Mouse (Mus musculus) c-Kit-negative CD71-positive TER-119-positive erythroid progenitor cells, embryonic 14.5 days (primary cell): ENCODE results near the gene Hapln4.

Experiments used
- DNase-seq: peaks from one replicate; pipeline ENCODE4 v3.0.0-alpha.2; 2013; ENCODE audit warnings: low read depth, low spot score

Gene Hapln4

DNA sequence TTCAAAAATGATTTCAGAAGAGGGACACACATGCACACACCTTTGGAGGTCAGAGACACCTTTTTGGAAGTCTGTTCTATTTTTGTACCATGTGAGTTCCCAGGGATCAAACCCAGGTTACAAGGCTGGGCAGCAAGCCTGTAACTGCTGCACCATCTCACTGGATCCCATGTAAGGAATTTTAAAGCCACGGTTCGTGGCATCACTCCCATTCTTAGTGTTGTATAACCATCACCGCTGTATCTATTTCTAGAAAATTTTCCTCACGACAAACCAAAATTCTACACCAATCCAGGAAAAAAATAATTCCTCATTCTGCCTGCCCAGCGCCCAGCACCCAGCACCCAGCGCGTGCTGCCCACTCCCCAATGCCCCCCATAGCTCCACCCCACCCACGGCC, 16.0 kb downstream of the Hapln4 start:
- DNase-seq = no peak

DNA sequence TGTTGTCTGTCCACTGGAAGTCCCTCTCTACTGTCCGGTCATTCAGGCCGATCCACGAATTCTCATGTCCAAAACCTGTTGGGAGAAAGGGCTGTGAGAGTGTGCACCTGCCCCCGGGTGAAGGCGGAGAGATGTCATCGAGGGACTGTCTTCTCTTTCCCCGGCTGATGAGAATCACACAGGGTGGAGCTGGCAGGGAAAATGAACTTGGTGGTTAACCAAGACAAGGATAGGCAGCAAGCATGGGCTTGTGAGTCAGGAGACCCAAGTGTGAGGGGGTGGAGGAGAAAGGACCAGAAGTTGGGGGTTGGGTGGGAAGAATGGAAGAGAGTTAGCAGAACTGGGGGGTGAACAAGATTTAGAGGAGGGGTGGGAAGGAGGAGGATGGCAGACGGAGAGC, 17.0 kb downstream of the Hapln4 start:
- DNase-seq = no peak

DNA sequence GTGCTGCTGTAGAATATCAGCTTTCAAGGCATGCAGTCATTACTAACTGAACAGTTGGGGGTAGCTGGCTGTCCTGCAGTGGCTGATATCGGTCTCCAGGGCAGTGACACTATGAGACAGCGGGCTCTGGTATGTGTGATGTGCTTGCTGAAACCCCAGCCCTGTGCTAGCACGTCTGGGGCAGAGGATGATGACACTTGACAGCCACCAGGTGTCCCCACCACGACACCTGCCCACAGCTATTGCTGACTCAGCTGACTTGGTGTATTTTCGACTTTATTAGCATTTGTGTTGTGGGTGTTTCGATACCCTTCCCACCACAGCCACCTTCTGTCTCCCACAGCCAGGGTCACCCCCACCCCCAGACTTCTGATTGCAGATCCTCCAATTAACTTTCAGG, 21.2 kb downstream of the Hapln4 start:
- DNase-seq = no peak

DNA sequence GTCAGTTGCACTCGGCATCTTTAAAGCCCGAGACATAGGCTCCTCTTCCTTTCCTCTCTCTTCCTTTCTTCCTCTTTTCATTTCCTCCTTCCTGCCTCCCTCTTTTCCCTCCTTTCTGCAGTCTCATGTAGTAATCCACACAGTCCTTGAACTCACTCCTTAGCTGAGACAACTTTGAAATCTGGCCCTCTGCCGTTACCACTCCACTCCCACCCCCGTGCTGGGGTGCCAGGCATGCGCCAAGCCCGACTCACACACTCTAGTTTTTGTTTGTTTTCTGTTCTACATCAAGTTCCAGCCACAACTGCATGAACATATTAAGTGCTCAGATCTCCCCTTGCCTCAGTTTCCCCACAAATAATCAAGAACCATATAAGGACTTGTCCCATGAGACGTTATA, 21.7 kb downstream of the Hapln4 start:
- no peak for DNase-seq

DNA sequence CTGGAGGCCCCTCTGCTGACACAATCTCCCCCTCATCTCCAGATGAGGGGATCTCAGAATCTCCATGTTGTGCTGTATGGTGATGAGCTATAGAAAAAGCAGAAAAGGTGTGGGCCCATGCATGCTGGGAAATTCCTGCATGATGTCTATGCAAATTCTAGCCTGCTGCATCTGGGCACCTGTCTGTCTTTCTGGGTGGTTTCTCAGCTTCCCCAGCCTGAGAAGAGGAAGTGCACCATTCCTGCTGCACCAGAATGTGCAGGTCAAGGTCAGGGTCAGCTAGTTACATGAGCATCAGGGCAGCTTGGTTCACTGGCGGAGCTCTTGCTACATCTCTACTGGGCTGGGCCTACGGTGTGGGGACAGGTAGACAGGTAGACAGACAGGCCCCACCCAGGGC, 27.2 kb downstream of the Hapln4 start:
- no peak for DNase-seq

DNA sequence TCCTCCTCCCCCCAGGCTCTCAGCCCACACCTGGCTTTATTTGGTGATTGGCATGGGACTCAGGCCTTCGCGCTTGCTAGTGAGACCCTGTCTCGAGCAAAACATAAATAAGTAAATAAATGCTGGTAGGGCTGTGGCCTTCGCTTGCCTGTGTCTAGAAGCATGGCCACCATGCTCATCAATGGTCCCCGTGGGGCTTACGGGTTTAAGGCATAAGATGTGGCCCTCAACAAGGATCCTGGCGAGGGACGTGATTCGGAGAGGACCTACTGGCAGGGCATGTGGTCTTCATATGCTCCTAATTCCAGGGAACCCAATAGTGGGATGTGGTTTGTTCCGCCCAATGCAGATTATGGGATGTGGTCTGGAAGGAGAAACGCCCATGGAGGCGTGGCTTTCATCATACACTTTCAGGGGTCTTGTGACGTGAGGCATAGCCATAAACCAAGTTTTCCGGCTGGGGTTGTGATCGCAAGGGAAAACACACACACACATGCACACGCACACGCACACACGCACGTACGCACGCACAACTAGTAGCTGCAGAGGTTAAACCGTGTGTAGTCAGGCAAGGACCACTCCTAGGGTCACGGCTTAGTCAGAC, 28.0 kb downstream of the Hapln4 start:
- DNase-seq = no peak

DNA sequence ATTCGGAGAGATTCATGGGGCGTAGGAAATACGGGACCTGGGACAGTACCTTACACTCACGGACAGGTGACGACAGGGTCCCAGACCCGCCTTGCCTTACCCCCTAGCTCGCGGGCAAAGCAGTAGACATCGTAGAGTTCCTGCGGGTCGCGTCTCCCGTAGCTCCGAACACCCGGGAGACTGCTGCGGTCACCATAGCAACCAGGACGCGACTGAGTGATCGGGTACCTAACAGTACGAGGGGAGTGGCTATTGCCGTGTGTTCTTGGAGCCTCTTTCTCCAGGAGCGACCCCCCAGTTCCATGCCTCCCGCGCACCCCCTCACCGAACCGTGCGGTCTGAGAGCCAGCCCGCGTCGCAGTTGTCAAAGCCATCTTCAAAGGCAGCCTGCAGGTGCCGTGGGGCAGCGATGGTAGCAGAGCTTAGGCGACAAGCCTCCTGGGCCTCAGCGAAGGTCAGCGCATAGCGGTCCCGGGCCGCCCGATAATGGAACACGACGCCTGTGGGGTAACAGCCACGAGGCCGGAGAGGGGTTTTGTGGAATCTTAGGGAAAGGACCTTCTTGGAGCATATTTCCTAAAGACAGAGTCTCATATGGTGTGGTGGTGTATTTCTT, 29.3 kb downstream of the Hapln4 start:
- DNase-seq = no peak

DNA sequence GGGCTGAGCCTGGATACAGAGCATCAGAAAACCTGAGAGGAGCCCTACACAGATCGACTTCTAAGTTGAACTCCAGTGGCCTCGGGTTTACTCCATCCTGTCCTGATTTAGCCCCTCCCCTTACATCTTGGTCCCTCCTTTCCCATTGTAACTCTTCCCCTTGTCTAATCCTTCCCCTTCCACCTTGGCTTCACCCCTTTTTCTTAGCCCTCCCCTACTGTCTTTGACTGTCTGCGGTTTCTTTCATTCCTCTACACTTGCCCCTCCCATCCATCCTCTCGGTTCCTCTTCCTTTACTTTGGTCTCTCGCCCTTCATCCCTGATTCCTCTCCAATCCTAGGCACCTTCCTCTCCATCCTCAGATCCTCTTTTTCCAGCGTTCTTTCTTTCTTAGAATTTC, 31.2 kb downstream of the Hapln4 start:
- no peak for DNase-seq

DNA sequence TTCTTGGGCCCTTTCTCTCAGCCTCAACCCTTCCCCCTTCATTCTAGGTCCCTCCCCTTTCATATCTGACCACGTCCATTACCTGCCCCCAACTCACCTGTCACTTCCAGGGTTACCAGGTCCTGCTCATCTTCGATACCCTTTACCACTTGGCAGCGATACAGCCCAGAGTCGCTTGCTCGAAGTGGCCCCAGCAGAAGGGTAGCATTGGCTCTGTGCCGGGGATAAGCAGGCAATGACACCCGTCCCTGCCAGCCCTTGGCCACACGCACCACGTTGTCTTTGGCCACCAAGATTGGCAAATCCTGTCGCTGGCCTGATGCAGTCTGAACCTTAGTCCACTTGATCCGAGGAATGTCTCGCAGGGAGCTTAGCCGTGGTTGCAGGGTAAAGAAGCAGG, 31.6 kb downstream of the Hapln4 start:
- DNase-seq = no peak

DNA sequence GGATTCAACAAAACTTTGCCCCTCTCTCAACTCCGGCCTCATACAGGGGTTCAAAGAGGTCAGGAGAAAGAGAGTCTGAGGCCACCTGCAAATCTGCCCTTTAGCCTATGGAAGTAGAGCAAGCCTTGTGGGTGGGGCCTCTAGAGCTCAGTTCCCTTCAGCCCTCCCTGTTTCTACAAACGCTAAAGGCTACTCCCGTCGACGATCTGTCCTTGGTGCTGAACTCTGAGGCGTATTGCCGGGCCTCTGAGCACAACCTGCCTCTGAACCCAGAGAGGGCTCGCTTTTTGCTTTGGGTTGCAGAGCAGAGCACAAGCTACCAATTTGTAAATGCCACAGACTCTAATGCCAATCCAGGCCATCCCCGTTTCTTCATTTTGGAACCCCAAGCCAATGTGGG, 34.4 kb downstream of the Hapln4 start:
- no peak for DNase-seq

DNA sequence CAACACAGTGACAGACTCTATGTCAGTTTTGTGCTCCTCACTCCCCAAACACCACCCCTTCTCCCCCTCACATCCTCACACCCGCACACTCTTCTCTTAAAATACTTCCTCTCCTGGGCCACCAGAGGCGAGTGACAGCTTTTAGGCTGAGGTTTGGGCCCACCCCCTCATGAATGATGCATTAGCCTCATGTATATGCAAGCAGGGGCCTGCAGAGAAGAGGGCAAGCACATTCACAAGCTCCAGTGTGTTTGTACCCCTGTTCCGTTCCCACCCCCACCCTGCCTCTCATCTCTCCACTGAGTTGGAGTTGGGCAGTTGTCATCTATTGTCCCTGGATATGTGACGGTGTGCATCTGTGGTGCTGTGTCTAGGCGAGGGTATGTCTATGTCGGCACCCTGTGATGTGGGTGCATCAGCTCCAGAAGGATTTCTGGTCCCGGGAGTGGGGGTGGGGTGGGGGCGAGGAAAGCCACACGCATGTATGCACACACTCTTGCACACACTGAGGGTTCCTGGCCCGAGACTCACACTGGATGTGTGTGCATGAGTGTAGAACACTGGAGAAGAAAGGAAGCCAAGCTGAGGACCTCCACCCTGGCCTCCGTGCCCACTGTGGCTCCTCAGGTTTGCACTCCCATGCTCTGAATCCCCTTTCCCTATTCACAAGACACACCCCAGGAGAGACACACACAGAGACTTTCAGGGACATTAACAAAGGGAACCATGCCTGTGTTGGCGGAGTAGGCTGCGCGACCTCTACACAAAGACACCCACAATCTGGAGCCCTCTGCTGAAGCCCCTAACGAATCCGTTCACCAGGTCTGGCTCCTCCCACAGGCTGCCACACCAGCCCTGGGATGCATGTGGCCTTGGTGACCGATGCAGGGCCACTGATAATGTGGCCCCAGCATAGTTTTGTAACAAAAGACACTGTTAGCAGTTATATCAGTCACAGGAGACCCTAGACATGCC, 35.8 kb downstream of the Hapln4 start:
- no peak for DNase-seq

DNA sequence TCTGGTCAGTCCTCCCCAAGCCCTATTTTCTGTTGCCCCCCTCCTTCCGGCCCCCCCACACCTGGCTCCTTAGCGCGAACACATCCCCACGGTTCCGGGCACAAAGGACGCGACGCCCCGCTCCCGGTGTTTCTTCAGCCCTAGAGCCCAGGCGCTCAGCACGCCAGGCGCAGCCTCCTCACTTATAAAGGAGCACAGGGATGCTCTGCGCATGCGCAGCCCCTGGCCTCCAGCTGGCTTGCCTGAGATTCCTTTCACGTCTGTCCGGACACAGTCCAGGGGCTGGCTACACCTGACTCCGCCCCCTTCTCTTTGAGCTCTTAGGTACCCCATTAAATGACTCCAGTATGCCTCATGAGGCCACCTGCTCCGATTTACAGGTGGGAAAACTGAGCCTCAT, 37.4 kb downstream of the Hapln4 start, which contains the start of gene Ncan:
Gene Ncan (minus strand): TSS at position 207 of the 400 bp plus-strand sequence.
- no peak for DNase-seq

DNA sequence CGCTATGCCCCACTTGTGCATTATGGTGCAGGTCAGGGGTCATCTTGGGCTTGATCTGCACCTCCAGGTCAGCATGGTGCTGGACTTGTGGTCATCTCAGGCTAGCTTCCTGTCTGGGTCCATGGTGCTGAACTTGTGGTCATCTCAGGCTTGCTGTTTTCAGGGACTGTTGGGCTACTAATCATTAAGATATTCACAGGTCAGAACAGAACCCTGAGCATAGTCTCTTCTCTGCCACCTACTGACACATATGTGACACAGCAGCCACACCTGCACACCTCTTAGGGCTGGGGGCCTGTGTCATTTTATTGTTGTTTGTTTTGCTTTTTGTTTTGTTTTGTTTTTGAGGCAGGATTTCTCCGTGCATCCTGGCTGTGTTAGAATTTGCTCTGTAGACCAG, 39.6 kb downstream of the Hapln4 start:
- no peak for DNase-seq

DNA sequence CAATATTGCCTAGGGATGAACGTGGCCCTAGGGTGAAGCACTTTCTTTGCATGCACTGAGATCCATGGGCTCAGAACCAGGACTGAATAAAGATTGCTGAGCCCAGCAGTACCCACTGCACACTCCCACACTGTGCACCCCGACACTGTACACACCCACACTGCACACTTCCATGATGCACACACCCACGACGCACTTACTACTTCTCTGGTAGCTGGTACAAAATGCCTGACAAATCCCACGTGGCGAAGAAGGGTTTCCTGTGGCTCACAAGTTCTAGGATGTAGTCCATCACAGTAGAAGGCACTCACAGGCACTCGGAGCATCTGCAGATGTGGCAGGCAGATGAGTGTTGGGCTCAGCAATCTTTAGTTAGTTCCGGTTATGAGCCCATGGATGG, 41.7 kb downstream of the Hapln4 start:
- no peak for DNase-seq

DNA sequence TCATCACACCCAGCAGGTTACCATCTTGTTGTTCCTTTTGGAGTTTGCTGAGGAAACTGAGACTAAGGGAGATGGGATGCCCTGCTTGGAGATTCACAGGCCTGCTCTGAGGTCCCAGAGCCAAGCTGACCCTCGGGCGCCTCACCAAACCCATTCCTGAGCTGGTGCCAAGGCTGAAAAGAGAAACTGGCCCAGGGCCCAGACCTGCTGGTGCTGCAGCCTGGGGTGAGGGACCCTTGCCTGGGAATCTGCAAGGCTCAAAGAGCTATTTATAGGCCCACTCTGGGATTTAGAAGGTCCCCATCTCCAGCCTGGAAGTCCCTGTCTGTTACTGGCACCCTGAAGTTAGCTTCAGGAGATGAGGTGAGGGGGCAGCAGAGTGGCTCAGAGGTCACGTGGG, 45.2 kb downstream of the Hapln4 start:
- DNase-seq = no peak

DNA sequence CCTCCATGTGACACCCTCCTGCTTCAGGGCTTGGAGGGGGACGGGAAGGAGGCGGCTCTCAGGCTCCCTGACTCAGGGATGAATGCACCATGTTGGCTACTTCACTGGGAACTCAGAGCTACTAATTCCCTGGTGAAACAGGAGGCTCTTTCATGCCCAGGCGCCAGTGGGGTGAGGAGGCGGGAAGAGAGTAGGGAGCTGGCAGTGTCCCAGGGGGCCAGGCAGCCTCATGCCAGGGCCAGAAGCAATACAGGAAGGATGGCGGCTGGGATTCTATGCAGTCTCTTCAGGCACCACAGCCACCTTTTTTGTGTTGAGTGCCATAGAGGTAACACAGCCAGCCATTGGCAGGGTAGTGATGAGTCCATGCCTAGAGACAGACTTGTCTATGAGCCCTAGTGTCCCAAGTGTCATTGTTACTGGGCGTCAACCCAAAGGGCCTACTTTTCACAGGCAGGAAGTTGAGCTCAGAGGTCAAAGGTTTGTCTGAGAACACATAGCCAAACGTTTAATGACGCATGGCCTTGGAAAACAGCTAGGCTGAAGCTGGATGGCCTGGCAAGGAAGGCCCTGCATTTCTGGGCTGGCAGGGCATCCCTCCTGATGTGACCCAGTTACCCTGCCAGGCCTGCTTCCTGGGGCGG, 46.2 kb downstream of the Hapln4 start:
- DNase-seq = no peak

DNA sequence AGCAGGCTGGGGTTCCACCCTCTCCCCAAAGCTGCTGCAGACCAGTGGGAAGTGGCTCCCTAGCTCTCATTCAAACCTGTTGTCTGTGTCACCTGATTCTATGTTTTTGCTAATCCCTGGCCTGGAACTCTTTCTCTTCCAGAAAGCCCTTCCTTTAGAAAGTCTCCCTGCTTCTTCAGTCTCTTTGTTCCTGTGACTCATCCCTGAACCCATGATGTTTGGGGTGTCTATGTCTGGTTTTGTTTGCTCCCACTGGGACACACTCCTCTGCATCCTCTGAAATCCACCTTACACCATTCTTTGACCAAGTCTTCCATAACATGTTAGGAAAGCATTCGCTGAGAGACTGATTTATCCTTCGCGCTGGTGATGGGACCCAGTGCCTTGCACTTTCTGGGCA, 46.8 kb downstream of the Hapln4 start:
- no peak for DNase-seq

DNA sequence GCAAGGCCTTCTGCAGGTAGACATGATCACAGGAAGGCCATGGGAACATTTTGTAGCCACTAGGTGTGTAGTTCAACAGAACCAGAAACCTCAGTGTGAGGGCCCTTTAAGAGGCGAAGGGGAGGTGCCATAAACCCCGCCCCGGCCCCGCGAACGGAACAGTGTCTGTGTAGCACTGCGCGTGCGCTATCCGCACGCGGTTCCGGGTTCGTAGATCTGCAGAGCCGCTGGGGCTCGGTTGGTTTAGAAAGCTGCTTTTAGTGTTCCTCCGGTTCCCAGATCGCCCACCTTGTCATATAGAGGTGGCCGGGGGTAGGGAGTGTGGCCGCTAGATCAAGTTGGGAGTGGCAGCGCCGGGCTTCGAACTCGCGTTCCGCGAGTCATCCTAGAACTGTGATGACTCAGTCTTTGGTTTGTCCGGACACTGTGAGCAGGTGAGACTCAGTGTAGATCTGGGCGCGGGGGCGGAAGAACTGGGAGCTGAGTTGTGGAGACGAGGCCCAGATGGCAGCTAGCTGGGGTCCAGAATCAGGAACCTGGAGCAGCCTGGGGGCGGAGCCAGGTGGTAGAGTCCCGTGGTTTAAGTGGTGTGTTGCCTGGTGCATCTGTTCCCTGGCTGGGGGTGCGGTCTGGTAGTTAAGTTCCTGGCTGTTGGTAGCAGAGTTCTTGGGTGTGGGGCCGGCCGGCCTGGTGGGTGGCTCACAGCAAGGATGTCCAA, 48.1 kb downstream of the Hapln4 start, which contains the start of gene Nr2c2ap:
Gene Nr2c2ap (plus strand): TSS at position 168 of the 718 bp plus-strand sequence.
- peak; percentile 68 for DNase-seq

DNA sequence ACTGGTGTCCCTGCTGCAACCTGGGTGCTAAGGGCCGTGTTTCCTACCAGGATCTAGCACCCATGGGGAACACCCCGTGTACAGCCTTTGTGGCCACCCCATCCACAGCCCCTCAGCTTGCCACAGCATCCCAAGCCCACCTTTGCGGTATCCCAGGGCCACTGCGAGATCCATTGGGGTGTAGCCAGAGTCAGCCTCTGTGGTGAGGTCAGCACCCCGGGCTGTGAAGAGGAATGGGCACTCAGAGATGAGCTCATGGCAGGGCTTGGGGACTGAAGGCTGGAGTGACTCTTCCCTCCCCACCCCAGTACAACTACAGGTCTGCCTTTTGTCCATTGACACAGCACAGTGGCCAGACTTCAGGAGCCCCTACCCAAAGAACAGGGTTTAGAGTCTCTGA, 50.8 kb downstream of the Hapln4 start:
- DNase-seq = no peak

DNA sequence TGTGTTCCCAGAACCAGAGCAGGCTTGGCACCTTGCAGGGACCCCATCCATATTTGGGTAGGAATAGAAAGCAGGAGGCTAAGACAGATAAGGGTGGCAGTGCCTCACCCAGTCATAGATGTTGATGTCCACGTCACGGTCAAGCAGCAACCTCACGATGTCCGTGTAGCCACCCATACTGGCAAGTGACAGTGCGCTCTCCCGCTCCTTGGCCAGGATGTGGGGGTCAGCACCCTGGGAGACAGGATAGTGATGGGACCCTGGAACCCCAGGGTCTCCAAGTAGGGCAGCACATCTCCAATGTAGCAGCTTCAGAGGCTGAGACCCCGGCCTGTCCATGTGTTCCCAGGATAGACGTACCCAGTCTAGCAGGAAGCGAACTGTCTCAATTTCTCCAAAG, 51.7 kb downstream of the Hapln4 start:
- no peak for DNase-seq

DNA sequence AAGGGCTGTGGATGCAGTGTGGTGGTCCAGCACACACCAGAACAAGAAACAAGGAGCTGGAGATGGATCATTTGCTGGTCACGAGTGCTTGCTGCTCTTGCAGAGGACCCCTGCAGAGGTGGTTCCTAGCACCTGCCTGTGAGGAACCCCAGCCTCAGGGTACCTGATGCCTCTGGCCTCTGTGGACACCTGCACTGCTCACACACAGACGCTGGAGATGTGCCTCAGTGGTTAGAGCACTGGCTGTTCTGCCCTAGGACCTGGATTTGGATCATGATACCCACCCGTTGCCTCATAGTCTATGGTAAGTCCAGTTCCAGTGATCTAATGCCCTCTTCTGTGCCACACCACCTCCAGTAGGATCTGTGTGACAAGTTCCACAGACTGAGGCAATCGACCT, 53.3 kb downstream of the Hapln4 start:
- no peak for DNase-seq
